Mouse (Mus musculus) monocyte, adult 5-6 weeks (primary cell): ENCODE measurements around the gene Cdh4. TPM values are rescaled to one million over a fixed set of nuclear protein-coding genes. Genes with fewer than 3 reads are reported as not detected.

ENCODE experiments used
- ATAC-seq: fragments of 153-309, 156-312 bp; replicated peaks from 2 replicates; pipeline ENCODE4 v1.8.0; 2017; ENCODE audit warnings: mild to moderate bottlenecking; ENCODE audit not compliant: low TSS enrichment, insufficient number of reproducible peaks, severe bottlenecking, poor library complexity, low FRiP score
- total RNA-seq: library from RNA; stranded (forward); fragments of 200-1000, 200-491, 200-594 nt; gene quantifications from 3 replicates; pipeline ENCODE4 v1.2.3, GENCODE M21; 2017

Cdh4 gene
- total RNA-seq, 1 experiment from 2014 or later: not detected

GRCm38 (mm10) chr2:179862676-179863075, 420.4 kb downstream of the Cdh4 start:
- ATAC-seq: no peak

GRCm38 (mm10) chr2:179863266-179863665, 421.0 kb downstream of the Cdh4 start:
- ATAC-seq: no peak

- ATAC-seq: no peak
Measured at GRCm38 (mm10) chr2:179865097-179865496, 422.9 kb downstream of the Cdh4 start.

GRCm38 (mm10) chr2:179867669-179868068, 425.4 kb downstream of the Cdh4 start:
- no peak for ATAC-seq

DNA sequence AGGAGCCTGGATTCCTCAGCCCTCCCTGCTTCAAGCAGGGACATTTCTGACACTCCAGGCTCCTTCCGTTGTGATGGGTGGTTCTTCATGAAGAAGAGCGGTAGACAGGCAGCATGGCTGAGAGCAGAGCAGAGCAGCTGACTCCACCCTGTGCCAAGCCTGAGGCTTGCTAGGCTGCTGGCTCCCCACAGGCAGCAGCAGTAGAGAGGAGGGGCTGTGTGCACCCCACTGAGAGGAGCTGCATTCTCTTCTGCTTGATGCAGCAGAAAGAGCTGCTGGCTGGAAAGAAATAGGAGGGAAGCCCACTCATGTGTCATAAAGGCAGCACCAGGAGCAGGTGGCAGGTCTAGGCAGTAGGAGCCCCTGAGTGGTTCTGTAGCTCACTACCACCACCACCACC, 427.6 kb downstream of the Cdh4 start:
- ATAC-seq: no peak

GRCm38 (mm10) chr2:179872724-179873123, 430.5 kb downstream of the Cdh4 start:
- ATAC-seq: no peak

GRCm38 (mm10) chr2:179873315-179873714, 431.1 kb downstream of the Cdh4 start:
- no peak for ATAC-seq

DNA sequence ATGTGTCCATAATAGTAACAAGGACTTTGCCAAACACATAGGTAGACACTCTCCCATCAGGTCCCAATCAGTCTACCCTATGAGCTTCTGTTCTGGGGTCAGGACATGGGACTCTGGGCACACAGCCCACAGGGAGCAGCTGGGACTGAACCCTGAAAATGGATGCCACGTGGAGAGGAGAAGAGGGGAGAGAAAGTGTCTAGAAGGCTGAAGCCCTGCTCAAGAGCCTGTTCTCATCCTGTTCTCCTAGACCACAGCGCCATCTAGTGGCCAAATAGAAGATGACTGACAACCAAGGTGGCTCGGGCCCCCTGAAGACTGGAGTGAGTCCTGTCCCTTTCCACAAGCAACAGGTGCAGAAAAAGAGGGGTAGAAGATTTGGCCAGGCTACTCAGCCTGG, 432.9 kb downstream of the Cdh4 start:
- ATAC-seq: 0 out of 2 replicates have a peak, but pooled peaks have one; percentile 36

GRCm38 (mm10) chr2:179877551-179878215, 435.5 kb downstream of the Cdh4 start:
- ATAC-seq: no peak

GRCm38 (mm10) chr2:179884561-179884960, 442.3 kb downstream of the Cdh4 start:
- no peak for ATAC-seq

DNA sequence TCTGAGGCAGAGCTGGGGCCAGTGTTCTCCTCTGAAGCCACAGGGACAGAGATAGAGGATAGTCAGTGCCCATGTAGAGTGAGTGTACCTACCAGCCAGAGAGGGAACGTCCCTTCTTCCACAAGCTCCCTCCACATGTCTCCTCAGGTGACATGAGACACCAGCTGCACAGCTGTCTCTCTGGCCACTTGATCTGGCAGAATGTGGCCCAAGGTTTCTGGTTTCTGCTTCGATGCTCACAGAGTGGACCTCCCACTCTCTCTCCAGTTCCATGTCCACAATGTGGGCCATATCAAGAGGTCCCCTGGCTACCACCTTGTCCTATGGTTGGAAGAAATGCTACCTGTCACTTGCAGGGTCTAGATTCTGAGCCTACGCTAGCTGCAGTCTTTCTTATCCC, 448.8 kb downstream of the Cdh4 start:
- ATAC-seq: no peak

DNA sequence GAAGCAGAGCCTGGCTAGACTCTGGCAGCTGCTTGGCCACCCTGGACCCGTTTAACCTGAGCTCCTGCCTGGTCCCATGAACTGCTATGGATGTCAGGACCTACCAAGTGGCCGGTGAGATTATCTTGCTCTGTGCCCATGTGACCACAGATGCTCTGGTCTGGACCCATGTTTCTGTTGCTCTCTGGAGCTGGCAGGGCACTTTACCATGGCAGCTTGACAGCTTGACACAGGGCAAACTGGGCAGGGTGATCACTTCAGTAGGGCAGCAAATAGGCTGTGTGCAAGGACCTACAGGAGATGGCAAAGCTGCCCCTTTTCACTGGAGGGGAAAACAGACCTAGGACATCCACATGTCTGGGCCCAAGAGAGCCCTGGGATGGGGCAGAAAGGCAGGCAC, 454.7 kb downstream of the Cdh4 start:
- no peak for ATAC-seq

GRCm38 (mm10) chr2:179912911-179913310, 470.7 kb downstream of the Cdh4 start:
- ATAC-seq: no peak

DNA sequence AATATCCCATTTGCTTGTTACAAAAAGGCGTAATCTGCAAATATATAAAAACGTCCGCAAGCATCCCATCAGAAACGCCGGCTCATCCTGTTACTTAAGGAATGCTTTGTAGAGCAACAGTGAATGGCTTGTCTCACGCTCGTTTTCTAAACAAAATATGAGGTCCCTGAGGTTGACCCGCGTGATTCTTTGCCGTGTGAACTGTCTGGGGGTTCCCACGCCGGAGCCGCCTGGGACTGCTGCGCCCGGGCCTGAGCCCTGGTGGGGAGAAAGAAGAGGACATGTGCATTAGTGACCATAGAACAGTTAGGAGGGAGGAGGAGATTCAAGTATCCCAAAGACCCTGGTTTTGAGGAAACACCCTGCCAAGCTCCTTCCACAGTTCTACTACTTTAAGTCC, 471.1 kb downstream of the Cdh4 start:
- ATAC-seq: no peak

DNA sequence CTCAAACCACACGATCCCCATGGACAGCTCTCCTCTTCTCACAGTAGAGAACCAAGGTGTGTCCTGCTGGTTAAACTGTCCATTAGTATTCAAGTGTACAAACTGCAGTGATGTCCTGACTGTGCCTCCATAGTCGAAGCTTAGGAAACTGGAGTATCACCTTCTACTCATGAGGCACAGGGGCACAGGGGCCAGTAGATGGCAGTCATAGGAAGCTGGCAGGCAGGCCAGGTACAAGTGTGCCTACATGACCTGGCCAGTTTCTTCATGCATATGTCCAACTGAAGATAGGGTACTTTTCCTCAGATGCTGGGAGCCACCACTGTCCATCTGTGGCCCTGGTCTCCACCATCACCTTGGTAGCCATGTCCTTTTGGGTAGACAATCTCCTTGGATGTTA, 472.0 kb downstream of the Cdh4 start:
- no peak for ATAC-seq

- peak; percentile 49; the same call in 1 of the 2 replicates for ATAC-seq
Measured at GRCm38 (mm10) chr2:179916877-179917673, 474.8 kb downstream of the Cdh4 start.

DNA sequence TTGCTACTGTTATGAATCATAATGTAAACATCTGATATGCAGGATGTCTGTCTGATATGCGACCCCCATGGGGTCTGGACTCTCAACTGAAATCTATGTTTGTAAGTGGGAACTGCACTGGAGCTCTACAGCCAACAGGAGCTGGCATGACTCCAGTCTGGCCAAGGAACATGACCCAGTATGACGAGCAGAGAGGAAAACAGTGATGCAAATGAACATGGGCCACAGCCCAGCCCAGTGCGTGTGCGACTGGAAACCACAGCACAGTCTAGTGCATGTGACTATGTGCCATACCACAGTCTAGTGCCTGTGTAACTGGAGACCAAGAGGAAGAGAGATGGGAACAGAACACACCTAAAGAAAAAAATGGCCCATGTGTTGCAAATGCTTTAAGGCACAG, 477.8 kb downstream of the Cdh4 start:
- ATAC-seq: no peak

DNA sequence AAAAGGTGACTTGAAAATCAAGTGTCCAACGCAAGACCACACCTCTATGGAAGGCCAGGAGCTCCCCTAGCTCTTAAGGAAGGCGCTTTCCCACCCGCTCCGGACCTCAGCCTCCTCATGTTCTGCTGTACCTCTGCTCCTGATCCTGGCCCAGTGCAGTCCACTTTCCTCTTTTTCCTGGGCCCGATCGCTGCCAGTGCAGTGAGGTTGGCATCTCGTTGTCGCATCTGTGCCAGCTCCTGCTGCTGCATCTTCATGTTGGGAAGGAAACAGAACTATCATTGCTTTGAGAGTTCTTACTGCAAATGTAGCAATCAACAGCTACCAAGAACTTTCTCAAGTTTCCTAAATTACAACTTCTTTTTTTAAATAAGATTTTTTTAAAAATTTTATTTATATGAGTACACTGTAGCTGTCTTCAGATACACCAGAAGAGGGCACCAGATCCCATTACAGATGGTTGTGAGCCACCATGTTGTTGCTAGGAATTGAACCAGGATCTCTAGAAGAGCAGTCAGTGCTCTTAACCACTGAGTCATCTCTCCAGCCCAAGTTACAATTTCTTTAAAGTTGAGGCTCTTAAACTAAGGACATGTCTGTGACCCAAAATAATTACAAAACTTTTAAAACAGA, 478.9 kb downstream of the Cdh4 start:
- ATAC-seq: no peak

- ATAC-seq: no peak
Measured at GRCm38 (mm10) chr2:179924038-179924437, 481.8 kb downstream of the Cdh4 start.

GRCm38 (mm10) chr2:179929166-179929565, 486.9 kb downstream of the Cdh4 start:
- no peak for ATAC-seq
